Mouse (Mus musculus): Measurements from ENCODE around the gene Plekhm3. TPM values are rescaled to one million over a fixed set of nuclear protein-coding genes. Genes with fewer than 3 reads are reported as not detected.

Plekhm3 gene
- polyA plus RNA-seq, 1 experiment from 2014 or later, result 9.2 TPM

DNA sequence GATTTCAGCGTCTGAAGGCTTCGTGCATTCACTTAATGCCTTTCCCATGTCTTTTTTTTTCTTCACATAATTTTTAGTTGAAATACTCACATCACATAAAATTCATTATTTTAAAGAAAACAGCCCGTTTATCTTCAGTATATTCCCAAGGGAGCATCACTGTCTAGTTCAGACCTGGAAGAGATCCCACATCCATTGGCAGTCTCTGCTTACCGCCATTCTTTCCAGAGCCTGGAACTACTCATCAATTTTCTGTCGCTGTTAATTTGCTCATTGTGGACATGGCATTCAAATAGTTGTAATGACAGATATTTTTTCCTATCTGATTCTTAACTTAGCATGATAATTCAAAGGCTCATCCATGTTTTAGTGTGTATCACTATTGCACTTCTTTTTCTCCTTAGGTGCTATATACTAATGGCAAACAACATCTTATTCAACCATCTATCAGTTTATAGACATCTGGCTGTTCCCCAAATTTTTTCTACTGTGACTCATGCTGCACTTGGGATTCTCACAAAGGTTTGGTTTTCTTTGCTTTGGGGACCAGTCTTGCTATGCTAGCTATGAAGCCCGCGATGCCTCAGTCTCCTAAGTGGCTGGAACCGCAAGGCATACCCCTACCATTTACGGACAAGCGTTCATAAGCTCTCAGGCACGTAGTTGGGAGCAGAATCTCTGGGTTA, 96.2 kb downstream of the Plekhm3 start:
- Histone ChIP-seq H3K36me3 (replicated peaks) (no peaks in the 10 kb centered on the region), H3K27me3 (replicated peaks; ENCODE audit: low read depth, poor library complexity, severe bottlenecking) (no peaks in the 10 kb centered on the region), H3K4me3 (no peak overlapping the region), H3K27ac (replicated peaks) (no peak overlapping the region), H3K4me1 (no peaks in the 10 kb centered on the region), H3K9me3 (no peaks in the 10 kb centered on the region)
- DNase-seq (ENCODE audit: low spot score), result no peak
- 93% methylated on average over 11 of the region's 11 CpGs for WGBS

DNA sequence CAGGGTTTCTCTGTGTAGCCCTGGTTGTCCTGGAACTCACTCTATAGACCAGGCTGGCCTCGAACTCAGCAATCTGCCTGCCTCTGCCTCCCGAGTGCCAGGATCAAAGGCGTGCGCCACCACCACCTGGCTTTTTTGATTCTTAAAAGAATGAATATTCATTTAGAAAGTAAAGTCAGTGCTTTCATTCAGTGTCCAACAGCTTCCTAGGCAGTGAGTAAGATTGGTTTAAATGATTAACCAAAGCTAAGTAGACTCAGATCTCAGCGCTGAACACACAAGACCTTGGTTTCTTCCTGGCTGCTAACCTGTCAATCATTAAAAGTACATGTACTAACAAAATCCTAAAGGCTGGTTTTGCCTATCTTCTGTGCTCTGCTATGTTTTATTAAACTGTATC, 96.8 kb downstream of the Plekhm3 start:
- Histone ChIP-seq H3K27me3 (replicated peaks; ENCODE audit: low read depth, poor library complexity, severe bottlenecking) (no peaks in the 10 kb centered on the region), H3K4me3 (no peak overlapping the region), H3K36me3 (replicated peaks) (no peaks in the 10 kb centered on the region), H3K27ac (replicated peaks) (no peak overlapping the region), H3K9me3 (no peaks in the 10 kb centered on the region), H3K4me1 (peaks cover under 1% of the 10 kb centered on the region; the same call in 1 of the 2 replicates)
- DNase-seq (ENCODE audit: low spot score), result no peak
- 97% methylated on average over 5 of the region's 5 CpGs for WGBS

DNA sequence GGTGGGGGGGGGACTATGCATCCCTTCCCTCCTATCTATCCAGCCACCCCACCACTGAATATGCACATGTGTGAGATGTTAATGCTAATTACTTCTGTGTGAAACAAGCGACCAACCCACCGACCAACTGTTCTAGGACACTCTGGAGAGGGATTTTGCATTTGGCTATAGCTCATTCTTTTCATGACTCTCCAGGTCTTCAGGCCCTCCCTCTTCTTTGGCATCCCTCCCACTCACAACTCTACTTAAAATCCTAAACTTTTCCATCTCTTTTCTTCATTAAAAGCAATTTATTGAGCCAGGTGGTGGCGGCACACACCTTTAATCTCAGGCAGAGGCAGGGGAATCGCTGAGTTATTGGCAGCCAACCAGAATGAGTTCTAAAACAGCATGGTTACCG, 101.8 kb downstream of the Plekhm3 start:
- Histone ChIP-seq H3K4me3 (no peak overlapping the region), H3K36me3 (replicated peaks) (no peaks in the 10 kb centered on the region), H3K27me3 (replicated peaks; ENCODE audit: low read depth, poor library complexity, severe bottlenecking) (no peaks in the 10 kb centered on the region), H3K9me3 (no peaks in the 10 kb centered on the region), H3K27ac (replicated peaks) (no peak overlapping the region), H3K4me1 (peaks cover 41% of the 10 kb centered on the region)
- DNase-seq (ENCODE audit: low spot score), result no peak
- WGBS, result 81% methylated on average over 5 of the region's 5 CpGs

DNA sequence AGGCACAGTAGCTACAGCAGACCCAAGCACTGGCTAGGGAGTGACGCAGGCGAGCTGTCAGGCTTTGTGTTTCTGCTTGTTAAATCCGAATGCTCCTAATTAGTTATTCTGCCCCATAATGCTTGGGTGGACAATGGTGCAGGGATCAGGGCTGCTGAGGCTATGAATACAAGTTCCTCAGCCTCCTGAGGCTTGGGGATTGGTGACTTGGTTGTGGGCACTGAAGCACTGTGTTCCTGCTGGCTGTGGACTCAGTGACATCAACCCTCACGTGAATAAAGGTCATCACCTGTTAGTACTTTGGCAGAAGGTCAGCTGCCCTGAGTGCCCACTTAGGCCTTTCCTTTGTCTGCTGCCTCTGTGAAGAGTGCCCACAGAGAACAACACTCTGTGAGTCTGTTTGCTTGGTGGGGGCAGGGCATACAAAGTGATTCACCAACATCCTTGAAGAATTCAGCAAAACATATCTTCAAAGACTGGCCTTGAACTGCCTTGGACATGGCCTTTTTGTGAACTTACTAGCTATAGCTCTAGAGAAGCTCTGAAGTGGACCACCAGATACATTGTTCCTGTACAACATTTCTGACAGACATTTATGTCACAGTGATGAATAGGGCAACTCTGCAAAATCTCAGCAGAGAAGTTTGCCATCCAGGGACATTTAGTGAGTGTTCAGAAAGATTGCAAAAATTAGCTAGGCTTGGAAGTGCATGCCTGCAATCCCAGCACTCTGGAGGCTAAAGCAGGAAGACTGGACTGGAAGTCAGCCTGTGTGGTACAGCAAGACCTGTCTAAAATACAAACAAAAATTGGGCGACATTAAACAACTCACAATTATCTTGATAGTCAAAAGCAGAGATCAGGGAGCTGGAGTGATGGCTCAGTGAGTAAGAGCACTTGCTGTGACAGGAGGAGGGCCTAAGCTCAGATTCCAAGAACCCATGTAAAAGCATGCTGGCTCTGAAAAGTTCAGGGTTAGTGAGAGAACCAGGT, 102.6 kb downstream of the Plekhm3 start:
- peak; percentile 42 for DNase-seq (ENCODE audit: low spot score)
- Histone ChIP-seq H3K4me1 (peaks cover 49% of the 10 kb centered on the region), H3K27ac (replicated peaks) (peak overlapping the region; percentile 54; the same call in 1 of the 2 replicates), H3K9me3 (no peaks in the 10 kb centered on the region), H3K4me3 (no peak overlapping the region), H3K27me3 (replicated peaks; ENCODE audit: low read depth, poor library complexity, severe bottlenecking) (no peaks in the 10 kb centered on the region), H3K36me3 (replicated peaks) (no peaks in the 10 kb centered on the region)
- 45% methylated on average over 5 of the region's 5 CpGs for WGBS

DNA sequence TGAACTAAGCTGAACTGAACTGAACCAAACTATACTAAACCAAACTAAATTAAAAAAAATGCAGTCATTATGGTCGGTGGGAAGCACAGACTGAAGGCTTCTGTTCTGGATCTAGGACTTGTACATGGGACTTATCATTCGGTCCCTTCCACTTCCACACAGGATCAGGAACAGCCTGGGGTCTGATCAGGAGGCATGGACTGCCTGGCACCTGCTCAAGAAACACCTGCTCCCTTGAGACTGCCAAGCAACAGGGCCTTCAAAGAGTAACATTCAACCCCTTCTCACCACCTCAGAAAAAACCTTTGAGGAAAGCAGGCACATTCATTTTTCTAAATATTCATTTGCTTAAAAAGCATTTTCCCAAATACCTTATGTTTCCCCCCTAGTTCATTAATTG, 103.4 kb downstream of the Plekhm3 start:
- no peak for DNase-seq (ENCODE audit: low spot score)
- 77% methylated on average over 2 of the region's 2 CpGs for WGBS
- H3K36me3 ChIP-seq (replicated peaks), result no peaks in the 10 kb centered on the region
- H3K27me3 ChIP-seq (replicated peaks; ENCODE audit: low read depth, poor library complexity, severe bottlenecking), result no peaks in the 10 kb centered on the region
- no peak overlapping the region for H3K4me3 ChIP-seq
- H3K9me3 ChIP-seq, result no peaks in the 10 kb centered on the region
- H3K27ac ChIP-seq (replicated peaks), result no peak overlapping the region
- peaks cover 57% of the 10 kb centered on the region for H3K4me1 ChIP-seq

DNA sequence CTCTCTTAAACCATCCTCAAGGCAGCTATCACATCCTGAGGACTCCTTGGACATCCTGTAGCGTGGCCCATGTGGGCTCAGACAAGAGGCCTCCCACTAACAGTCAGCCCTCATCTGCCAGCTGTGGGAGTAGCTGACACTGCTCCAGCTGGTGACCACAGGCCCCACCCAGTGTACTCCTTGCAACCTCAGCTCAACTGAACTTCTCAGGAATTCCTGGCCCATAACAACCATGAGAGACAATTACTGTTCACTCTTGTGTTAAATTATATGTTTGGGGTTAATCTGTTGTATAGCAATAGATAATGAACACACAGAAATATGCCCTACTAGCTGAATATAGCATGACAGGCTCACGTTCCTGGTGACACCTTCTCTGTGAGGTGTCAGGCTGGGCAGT, 104.4 kb downstream of the Plekhm3 start:
- WGBS, result 82% methylated on average over 2 of the region's 2 CpGs
- Histone ChIP-seq H3K27me3 (replicated peaks; ENCODE audit: low read depth, poor library complexity, severe bottlenecking) (no peaks in the 10 kb centered on the region), H3K4me3 (no peak overlapping the region), H3K27ac (replicated peaks) (no peak overlapping the region), H3K9me3 (no peaks in the 10 kb centered on the region), H3K36me3 (replicated peaks) (no peaks in the 10 kb centered on the region), H3K4me1 (peaks cover 66% of the 10 kb centered on the region)
- DNase-seq (ENCODE audit: low spot score), result no peak

DNA sequence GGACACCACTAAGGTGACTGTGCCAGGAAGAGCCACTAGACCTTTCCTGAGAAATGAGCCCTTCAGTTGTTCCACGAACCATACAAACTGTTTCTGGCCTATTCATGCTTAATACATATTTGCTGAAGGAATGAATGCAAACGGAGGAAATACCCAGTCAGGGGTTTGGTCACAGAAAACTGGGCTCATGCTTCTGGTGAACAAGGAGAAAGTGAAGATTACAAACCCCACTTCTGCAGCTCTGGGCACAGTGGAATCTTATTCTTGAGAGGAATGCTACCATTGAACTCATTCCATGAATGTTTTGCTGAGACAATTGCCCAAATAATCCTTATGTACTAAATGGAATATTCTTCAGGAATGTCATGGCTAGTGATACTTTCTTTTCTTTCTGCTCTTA, 106.3 kb downstream of the Plekhm3 start:
- Histone ChIP-seq H3K4me1 (peaks cover 67% of the 10 kb centered on the region), H3K4me3 (no peak overlapping the region), H3K36me3 (replicated peaks) (no peaks in the 10 kb centered on the region), H3K27ac (replicated peaks) (peak overlapping the region; percentile 40; the same call in 1 of the 2 replicates), H3K27me3 (replicated peaks; ENCODE audit: low read depth, poor library complexity, severe bottlenecking) (no peaks in the 10 kb centered on the region), H3K9me3 (no peaks in the 10 kb centered on the region)
- DNase-seq (ENCODE audit: low spot score), result no peak
- WGBS, result 75% methylated on average over 2 of the region's 2 CpGs

DNA sequence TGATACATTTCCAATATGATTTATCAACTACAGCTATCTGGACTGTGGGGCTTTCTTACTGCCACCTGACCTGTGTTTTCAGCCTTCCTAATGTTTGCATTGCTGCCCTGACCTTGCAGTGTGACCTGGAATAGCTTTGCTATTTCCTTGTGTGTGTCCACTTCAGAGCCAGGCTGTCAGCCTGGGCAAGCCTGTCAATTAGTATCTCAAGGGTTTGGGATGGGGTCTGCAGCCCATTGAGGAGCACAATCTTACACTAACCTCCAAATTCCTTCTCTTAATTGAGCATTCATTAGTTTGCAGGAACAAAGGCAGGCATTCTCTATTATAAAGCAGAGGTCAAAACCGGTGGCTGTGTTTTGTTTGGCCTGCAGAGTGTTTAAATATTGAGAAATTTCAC, 107.6 kb downstream of the Plekhm3 start:
- Histone ChIP-seq H3K27ac (replicated peaks) (0 out of 2 replicates have a peak overlapping the region, but pooled peaks have one; percentile 40), H3K4me3 (no peak overlapping the region), H3K9me3 (no peaks in the 10 kb centered on the region), H3K4me1 (peaks cover 62% of the 10 kb centered on the region), H3K27me3 (replicated peaks; ENCODE audit: low read depth, poor library complexity, severe bottlenecking) (no peaks in the 10 kb centered on the region), H3K36me3 (replicated peaks) (no peaks in the 10 kb centered on the region)
- peak; percentile 32 for DNase-seq (ENCODE audit: low spot score)
- WGBS, result 22% methylated on average over 1 of the region's 1 CpGs

DNA sequence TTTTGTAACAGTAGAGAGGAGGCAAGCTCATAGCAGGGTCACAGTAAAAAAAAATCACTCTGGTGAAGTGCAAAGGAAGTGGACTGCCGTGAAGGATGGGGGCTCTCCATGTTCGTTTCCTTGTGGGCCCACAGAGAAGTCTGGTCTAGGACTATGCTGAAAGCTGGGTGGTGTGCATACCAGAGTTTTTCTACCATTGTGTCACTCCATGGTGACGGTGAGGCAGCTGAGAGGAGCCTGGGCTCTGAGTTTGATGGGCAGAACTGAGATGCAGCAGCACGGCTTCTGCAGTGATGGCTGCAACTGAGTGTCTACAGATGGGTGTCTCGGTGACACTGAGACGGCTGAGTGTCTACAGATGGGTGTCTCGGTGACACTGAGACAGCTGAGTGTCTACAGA, 108.5 kb downstream of the Plekhm3 start:
- no peak for DNase-seq (ENCODE audit: low spot score)
- 71% methylated on average over 7 of the region's 7 CpGs for WGBS
- H3K9me3 ChIP-seq, result no peaks in the 10 kb centered on the region
- H3K4me3 ChIP-seq, result no peak overlapping the region
- H3K27ac ChIP-seq (replicated peaks), result no peak overlapping the region
- no peaks in the 10 kb centered on the region for H3K27me3 ChIP-seq (replicated peaks; ENCODE audit: low read depth, poor library complexity, severe bottlenecking)
- peaks cover 54% of the 10 kb centered on the region for H3K4me1 ChIP-seq
- H3K36me3 ChIP-seq (replicated peaks), result no peaks in the 10 kb centered on the region

DNA sequence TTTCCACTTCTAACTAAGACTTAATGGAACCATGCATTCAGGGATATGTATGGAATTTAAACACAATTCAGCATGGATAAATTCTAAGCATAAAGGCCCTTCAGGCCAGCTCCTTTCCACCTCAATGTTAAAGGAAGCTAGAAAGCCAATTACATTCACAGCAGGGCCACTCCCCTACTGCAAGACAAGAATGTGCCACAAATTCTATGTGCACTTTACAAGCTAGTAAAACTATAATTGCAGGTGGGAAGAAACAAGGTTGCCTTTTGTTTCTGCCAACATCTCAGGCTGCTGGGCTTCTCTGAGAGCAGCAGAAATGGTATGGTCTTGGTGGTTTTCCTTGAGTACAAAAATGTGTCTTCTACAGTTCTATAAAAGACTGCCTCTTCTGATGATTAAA, 109.1 kb downstream of the Plekhm3 start:
- Histone ChIP-seq H3K4me1 (peaks cover 53% of the 10 kb centered on the region), H3K27ac (replicated peaks) (no peak overlapping the region)
- no peak for DNase-seq (ENCODE audit: low spot score)

DNA sequence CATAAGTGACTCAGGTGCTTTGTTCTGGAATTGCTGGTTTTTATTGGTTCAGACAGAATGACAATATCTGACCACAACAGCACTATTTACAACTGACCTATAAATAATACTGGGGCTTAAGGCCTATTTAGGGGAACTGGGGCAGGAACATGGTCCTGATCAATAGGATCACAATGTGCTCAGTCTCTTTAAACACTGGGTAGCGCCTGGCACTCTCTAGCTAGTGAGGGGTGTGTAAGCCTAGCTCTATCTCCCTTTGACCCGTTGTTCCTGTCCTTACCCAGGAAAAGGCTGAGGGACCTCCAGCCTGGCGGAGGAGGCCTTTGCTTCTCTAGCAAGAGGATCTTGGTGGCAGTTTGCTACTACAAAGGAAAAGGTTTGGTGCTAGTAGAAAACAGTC, 111.6 kb downstream of the Plekhm3 start:
- Histone ChIP-seq H3K9me3 (no peaks in the 10 kb centered on the region), H3K27me3 (replicated peaks; ENCODE audit: low read depth, poor library complexity, severe bottlenecking) (no peaks in the 10 kb centered on the region), H3K4me1 (peaks cover 37% of the 10 kb centered on the region), H3K4me3 (no peak overlapping the region), H3K36me3 (replicated peaks) (no peaks in the 10 kb centered on the region), H3K27ac (replicated peaks) (no peak overlapping the region)
- WGBS, result 82% methylated on average over 3 of the region's 3 CpGs
- no peak for DNase-seq (ENCODE audit: low spot score)

More for the DNA sequence above, 109.1 kb downstream of the Plekhm3 start:
- Histone ChIP-seq H3K4me3 (no peak overlapping the region), H3K9me3 (no peaks in the 10 kb centered on the region), H3K27me3 (replicated peaks; ENCODE audit: low read depth, poor library complexity, severe bottlenecking) (no peaks in the 10 kb centered on the region), H3K36me3 (replicated peaks) (no peaks in the 10 kb centered on the region)

DNA sequence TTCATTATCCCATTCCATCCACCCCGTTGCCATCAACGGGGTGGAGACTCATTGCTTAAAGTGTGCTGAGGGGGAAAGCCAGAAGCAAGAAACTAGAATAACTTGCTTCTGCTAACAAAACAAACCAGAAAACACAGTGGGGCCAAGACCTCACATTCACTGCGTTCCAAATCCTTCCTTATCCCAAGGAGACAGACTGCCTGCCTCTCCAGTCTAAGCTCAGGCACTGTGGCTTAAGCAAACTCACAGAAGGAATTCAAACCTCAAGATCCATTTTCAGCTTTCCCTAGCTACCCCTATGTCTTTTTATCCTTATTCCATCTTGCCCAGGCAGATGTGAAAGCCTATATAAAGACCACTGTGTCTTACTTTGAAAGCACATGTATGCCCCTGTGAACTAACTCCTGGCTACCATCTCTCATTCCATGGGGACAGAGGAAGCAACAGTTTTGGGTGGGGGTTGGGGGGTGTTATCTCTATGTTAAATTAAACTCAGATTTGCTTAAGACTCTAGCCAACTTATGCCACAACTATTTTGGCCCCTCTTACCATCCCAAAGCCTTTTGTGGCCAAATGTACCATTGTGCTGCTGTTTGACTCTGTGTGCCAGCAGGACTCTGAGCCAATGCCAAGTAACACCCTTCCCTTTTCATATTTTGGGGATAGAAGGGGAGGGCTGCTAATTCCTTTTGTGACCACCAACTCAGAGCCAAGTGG, 112.6 kb downstream of the Plekhm3 start:
- Histone ChIP-seq H3K4me1 (peaks cover 28% of the 10 kb centered on the region), H3K27ac (replicated peaks) (no peak overlapping the region), H3K27me3 (replicated peaks; ENCODE audit: low read depth, poor library complexity, severe bottlenecking) (no peaks in the 10 kb centered on the region), H3K9me3 (no peaks in the 10 kb centered on the region), H3K4me3 (no peak overlapping the region), H3K36me3 (replicated peaks) (no peaks in the 10 kb centered on the region)
- 61% methylated on average over 3 of the region's 3 CpGs for WGBS
- no peak for DNase-seq (ENCODE audit: low spot score)
